Mouse (Mus musculus): ENCODE measurements around the gene Slc25a21.

Slc25a21 gene

DNA sequence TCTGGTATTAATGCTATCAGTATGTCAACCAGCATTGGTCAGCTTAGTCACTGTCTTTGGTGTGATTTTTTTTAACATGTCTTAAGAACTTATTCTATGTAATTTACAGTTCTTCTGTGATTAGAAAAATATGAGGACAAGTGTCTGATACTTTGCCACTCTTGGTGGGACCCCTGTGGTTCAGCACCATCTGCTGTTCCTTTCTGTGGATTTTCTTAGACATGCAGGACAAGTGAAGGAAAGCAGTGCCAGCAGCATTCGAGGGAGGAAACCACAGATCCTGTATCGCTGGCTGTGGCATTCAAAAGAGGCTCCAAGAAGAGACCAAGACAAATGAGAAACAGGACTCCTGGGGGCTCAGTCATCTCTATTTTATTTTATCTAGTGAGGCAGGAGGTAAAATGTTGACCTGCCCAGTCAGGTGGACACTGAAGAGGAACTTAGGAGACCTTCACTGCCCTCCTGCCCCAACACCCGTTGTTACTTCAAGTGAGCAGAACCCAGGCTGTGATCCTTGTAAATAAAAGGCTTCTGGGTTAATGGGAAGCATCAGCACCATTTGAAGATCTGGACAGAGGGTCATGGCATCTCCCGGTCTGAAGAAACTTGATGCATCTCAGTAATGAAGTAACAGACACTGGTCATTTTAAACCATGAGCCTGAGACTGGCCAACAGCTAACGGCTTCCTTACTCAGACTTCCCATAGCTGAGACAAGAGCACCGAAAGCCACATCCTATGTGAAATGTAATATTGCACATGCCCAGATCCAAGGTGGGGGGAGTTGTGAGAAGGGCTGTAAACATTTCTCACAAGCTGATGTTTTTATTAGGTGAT lies 306.2 kb downstream of the Slc25a21 start:
- no peak for DNase-seq (ENCODE audit: low spot score)

DNA sequence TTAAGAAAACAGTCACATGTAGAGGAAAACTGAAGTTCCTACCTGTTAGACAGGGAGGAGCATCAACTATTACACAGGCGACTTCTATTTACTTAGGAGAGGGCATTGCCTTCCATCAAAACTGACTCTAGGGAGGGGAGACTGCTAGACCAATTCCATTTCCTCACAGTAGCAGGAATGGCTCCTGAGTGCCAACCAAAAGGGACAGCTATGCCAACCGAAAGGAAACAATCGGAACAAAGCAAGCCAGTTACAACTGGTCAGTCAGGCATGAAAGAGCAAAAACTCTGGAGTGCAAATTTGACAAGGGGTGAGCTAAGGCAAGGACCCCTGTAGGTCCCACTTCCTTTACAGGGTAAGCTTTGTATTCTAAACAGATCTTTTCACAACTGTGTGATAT lies 319.5 kb downstream of the Slc25a21 start:
- no peak for DNase-seq (ENCODE audit: low spot score)

DNA sequence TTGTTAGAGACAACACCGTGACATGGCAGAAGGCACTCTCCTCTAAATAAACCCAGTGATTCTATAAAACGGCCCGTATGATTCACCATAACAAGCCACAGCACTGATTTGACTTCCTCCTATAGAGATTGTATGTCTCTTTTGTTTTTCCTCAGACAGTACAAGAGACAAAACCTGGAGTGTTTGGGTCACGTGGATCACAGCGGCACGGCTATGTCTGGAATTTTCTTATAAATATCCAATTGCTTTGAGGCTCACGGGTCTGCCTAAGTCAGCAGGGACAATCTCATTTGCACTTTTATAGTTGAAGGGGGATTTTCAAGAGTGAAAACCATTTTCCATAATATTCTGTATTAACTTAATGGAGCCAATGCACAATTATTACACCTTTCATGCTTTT lies 320.7 kb downstream of the Slc25a21 start:
- DNase-seq (ENCODE audit: low spot score), result no peak

DNA sequence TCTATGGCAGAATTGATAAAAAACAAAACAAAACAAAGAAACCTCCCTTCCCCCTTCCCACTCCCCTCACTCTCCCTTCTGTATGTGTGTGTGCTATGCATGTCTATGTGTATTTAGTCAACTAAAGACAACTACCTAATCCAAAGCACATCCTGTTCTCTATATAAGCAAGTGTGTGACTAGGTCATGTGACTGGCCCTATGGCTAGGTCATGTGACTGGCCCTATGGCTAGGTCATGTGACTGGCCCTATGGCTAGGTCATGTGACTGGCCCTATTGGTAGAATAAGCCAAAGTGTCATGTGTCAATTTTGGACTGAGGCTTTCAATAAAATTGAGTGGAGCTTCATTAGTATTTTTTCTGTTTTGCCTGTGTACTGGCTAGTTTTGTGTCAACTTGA lies 324.1 kb downstream of the Slc25a21 start:
- no peak for DNase-seq (ENCODE audit: low spot score)

DNA sequence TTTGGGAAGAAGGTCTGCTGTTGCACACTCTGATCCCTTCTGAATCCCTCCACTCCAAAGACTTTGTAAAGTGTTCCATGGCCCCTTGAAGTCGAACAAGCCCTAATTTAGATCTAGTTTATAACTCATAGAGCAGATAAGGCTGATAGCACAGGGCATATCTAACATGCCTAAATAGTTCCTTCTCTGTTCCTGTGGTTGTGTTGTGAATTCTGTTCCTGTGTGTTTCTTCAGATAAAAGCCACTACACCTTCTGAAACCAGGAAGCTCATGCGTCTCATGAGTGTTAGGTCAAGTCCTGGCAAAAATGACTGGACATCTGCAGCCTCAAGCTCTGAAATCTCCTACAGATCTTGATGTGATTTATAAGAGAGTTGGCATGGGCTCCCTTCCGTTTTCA lies 326.7 kb downstream of the Slc25a21 start:
- DNase-seq (ENCODE audit: low spot score), result no peak

DNA sequence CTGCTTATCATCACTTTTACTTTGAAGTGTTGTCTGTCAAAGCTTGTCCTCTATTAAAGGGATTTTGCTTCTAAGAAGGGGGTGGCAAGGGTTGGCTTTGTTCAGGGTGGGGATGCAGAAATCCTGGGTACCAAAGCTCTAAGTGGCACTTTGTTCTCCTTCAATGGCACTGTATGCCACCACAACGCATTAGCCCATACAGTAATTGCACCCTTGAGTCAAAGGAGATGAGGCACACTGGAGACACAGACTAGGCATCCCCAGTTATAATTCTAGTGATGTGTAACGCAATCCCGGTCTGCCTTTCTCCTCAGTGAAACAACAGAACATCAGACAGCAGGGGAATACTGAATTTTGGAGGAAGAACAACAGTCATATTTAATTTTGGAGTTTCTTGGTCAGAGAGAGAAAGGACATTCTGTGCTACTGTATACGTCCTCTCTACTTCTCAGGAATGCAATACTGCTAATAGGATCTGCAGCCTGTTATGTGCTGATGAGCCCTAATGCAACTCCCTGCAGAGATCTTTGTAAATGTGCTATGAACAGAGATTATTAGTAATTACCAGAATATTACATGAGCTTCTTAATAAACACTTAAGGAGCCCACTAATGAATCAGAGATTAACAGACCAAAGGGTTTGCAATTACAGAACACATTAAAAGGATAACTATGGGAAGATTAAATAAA lies 333.3 kb downstream of the Slc25a21 start:
- no peak for DNase-seq (ENCODE audit: low spot score)

DNA sequence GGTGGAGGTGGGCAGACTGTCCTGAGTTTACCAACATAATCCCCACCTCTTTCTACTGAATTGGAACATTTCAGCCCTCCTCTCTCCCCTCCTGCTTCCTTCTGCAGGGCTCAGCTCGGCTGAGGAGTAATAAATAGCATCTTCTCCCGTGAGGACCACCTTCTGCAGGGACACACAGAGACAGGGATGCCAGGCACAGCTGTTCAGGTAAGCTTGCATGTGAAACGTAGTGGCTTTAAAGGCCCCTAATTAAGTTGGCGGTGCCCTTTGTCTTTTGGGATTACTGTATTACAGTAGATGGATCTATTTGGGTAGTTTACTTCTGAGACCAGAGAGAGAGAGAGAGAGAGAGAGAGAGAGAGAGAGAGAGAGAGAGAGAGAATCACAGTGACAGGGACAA lies 344.6 kb downstream of the Slc25a21 start:
- DNase-seq (ENCODE audit: low spot score), result no peak

DNA sequence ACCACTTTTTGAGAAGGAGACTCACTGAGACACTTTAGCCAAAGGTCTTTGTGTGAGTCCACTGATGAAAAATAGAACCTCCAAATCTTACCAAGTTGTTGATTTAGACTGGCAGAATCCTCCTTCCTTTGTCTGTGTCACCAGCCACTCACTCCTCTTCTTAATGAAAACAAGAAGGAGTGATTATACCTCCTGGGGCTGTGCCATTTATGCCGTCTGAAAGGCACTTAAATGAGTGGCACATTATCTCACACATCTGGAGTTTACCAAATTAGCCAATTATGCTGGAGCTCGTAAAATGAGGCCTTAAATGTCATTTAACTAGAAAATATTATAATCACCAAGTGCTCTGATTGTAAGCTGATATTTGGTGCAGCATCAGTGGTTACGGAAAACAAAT lies 345.8 kb downstream of the Slc25a21 start:
- DNase-seq (ENCODE audit: low spot score), result no peak

DNA sequence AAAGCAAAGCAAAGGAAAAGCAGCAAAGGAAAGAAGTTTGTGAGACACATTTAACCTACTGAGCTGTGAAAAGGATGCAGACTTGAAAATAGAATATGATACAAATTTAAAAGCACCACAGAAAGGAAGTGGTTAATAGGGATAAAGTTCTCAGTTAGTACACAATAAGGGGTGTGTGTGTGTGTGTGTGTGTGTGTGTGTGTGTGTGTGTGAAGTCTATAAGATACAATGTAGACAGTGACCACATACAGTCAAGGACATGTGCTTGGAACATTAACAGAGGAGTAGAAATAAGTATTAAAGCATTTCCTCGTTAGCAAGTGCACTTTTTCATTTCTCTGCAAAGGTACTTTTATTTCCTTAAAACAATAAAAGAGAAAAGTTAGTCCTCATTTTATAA lies 367.3 kb downstream of the Slc25a21 start:
- DNase-seq (ENCODE audit: low spot score), result no peak

DNA sequence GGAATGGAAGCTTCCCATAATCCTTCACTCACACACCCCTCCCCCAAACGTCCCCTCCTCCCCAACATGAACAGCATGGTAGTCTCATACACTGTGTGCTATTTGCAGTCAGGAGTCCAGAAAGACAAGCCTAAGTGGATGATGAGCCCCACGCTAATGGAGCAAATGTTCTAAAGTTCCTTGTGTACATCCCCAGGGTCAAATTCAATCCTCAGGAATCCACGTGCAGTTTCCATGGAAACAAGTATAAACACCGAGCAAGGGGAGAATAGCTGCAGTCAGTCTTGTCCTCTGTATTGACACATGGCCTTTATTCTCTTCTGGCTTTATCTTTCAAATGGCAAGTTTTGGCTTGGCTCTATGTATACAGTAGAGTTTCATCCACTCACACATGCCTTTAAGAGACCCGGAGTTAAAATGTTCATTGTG lies 367.8 kb downstream of the Slc25a21 start:
- no peak for DNase-seq (ENCODE audit: low spot score)

DNA sequence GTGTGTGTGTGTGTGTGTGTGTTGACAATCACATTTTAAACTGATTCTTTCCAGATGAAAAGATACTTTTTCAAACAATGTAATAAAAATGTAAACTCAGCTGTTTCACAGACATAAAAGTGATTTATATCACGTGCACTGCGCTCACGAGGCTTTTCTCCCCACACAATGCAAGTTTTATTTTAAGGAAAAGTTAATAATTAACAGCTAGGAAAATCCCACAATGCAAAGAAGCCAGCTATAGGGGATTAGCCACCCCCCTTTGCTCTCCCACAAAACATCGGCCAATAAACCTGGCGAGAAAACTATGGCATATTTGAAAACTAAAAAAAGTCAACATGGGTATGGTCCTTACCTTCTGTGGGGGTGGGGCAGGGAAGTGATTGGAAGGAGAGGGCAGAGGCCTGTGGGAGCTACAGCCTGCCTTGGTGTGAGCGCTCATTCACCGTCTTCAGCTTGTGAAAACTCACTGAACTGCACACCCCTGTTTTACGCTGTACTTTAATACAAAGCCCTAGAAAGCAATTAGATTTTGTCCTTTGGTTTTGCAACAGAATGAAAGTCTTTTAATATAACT lies 369.4 kb downstream of the Slc25a21 start:
- DNase-seq (ENCODE audit: low spot score), result no peak

DNA sequence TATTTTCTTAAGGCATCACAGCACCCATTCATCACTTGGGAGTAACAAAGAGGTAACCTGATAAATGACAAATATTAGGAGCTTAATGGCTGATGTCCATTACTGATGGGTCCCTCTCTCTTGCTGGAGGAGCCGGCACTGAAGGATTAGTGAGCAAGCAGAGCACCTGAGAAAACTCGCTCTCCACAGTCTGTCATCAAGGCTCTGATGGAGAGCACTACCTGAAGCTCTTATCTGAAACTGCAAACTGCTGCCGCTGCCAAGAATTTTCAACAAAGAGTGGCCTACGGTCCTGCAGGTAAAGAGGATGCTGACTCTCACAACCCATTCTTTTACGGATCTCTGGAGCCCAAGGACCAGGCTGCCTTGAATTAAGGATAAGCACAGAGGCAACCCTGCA lies 372.6 kb downstream of the Slc25a21 start:
- DNase-seq (ENCODE audit: low spot score), result no peak

DNA sequence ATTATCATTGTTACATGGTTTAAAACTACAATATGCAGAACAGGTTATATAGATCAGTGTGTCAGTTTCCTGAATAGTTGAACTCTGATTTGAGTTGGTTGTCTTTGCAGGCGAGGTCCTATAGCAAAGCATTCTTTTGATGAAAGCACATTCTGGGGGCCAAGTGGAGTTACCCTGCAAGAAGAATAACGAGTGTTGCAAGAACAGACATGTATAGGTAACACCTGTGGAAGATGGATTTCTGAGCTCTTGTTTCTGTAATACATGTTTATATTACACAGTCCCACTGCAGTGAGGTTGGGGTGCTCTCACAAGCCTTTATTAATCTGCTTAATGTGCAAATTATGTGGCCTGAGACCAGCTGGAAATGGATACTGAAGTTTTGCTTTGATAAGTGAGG lies 375.1 kb downstream of the Slc25a21 start:
- DNase-seq (ENCODE audit: low spot score), result no peak

DNA sequence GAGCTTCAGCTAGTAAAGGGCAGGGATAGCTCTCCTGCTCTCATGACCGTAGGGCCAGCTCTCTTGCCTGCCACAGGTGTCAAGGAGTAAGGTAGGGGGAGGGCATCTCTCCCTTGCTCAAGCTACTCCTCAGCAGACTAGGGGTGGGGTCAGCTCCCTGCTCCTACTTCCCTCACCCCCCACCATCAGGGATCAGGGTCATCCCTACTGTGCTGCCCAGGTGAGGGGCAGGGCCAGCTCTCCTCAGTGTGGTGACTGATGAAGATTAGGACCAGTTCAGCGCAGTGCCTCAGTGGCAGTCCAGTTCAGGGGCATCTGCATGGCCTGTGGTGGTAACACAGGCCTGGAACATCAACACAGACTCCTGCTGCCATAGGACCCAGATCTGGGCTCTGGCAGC lies 376.7 kb downstream of the Slc25a21 start:
- no peak for DNase-seq (ENCODE audit: low spot score)

DNA sequence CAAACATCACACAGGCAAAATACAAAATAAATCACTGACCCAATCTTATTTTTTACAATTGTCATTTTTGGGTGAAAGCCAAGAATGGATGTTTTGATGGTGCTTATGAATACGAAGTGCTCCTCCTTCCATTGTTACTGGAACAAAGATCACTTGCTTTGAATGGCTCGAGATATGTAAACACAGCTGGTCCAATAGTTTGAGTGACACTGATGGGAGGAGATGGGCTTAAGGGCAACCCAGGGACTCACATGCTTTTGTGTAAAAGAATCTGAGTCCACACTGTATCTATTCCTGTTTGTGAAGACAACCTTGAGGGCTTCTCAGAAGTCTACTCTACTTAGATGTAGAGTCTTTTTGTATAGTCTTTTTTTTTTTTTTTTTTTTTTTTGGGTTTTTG lies 389.8 kb downstream of the Slc25a21 start:
- no peak for DNase-seq (ENCODE audit: low spot score)

DNA sequence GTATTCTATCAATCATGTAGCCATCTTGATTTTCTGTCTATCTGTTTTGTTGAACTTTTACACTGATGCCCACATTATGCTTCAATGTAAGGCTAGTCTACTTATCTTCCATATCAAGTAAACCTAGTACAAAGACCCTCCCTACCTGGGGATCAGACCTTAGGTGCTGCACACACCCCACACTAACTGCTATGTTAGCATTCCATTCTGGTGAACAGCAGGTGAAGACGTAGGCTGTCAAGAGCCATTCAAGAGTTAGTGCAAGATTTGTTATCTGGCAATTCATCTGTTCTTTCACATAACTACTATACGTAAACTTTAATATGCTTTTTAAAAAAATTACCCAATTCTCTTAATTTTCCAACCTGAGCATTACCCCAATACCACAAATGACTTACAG lies 390.2 kb downstream of the Slc25a21 start:
- no peak for DNase-seq (ENCODE audit: low spot score)

DNA sequence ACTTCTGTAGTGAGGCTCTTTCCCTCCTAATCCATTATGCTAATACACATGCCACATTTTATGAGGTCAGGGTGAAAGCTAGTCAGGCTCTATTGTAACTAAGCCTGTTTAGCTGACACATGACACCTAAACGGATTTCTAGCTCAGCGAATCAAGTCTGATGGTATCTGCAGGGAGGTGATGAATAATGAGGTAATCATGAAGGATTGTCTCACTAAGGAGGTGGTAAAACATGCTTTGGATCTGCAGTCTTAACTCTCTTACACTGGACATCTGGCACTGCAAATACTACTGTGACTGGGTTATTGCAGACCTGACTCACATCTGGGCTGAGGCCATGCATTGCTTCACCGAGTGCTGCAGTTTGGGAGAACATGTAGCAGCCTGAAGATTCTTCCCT lies 392.8 kb downstream of the Slc25a21 start:
- DNase-seq (ENCODE audit: low spot score), result no peak

DNA sequence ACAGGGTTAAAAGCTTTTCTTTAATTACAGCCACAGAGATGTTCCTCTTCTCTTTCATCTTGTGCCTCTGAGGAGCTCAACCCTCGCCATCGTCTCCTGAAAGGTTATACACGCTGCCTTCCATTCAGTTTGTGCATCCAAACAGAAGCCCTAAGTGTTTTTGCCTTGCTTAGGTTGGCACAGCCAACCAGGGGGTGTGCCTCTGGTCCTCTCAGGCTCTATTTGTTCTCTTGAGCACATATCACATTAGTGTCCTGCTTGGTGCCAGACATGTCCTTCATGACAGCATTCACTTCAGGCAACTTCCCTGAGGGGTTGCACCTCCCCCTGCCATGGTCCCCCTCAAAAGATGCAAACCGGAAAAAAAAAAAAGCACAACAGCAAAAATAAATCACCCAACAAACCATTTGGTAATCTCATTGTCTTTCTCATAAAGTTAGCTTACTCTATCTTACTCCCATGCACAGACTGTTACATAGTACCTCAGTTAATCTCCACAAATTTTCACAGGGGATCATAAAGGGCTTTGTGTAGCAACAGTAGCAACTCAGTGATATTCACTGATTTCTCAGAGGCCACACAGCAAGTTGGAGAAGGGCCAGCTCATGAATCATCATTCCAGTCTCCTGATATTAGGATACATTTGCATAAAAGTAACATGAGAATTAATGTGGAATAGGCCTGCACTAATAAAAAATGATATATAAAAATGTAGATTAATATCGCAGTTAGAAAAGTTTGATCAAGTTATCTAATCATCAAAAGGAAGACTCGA lies 398.4 kb downstream of the Slc25a21 start:
- DNase-seq (ENCODE audit: low spot score), result no peak

DNA sequence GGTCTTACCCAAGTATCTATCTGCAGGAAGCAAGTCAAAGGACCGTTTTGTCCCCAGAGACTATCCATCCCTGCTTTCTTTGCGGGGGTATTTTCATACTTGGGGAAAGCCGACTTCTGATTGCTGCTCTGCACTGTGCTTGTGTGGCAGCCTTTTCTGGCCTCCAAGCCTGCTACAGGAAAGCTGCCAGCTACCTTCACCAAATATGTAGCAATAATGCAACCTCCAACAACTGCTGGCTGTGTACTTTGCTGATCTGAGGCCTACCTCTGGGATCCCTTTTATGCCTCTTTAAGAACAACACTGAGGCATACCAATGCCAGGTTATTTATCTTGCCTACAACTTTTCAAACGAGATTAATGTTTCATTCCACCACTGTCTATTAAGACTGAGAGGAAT lies 408.0 kb downstream of the Slc25a21 start:
- DNase-seq (ENCODE audit: low spot score), result no peak

DNA sequence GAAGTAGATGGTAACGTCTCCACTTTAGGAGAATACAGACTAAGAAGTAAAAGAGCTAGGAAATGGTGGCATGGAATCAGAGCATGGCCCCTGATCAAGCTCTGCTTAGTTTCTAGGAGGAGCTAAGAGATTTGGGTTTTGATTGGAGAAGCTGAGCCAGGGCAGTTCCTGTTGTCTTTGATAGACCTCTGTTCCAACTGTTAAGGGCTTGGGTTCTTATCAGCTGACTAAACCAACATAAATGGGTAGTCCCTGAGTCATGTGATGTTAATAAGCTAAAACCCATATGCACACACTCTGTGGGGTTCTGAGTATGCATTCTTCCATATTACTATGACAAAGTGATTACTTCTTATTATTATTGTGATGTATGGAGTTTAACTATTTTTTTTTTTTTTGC lies 412.0 kb downstream of the Slc25a21 start:
- DNase-seq (ENCODE audit: low spot score), result no peak

DNA sequence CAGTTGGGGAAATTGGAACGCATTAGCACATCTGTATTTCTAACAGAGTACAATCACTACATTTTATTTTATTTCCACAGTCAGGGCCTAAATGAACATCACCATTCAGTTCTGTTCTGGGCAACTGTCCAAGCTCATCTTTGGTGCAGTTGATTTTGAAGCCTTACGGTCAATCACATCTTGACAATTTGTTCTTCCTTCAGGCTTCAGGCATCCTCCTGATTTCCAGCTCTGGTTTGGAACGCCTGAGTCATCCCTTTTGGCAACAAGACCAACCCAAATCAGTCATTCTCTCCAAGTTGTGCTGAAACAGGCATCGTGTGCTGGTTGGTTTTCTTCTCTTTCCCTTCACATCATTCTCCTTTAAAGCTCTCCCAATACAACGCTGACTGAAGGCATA lies 416.1 kb downstream of the Slc25a21 start:
- no peak for DNase-seq (ENCODE audit: low spot score)

DNA sequence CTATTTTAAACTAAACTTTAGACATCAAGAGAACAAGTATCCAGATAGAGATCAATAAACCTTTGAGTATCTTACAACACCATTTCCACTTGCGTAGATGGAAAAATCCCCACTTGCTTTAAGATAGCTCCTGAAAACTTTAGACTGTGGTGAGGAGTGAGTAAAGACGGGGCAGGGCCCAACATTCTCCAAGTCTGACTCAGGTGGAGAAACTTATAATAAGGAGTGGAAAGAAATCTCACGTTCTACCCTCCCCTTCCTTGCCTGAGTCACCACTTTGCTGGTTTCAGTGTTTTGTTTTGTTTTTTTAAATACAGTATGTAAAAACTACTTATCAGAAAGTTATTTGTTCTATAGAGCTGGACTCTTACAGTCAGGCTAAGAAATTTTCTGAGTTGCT lies 417.7 kb downstream of the Slc25a21 start:
- DNase-seq (ENCODE audit: low spot score), result no peak

DNA sequence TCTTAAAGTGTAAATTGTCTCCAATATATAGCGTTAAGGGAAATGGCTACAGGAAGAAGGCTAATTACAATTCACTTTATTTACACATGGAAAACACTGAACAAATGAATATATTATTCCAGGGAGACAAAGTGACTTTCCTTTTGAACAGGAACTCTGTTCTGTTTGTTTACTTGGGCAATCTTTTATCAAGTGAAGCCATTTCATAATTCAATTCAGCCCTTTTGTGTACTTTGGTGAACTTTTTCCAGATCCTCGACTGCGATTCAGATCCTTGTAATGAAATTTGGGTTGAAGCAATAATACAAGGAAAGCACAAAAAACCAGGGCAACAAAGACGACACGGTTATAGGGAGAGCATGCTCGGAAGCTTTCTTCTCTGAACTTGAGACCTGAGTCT lies 423.3 kb downstream of the Slc25a21 start:
- DNase-seq (ENCODE audit: low spot score), result no peak
